Mouse (Mus musculus) liver, adult 2 months (tissue): ENCODE measurements around the gene Pik3r3.

Experiments
- CTCF ChIP-seq: fragments of 200-500 bp; IDR thresholded peaks from 2 replicates; pipeline ENCODE4 v1.5.1; 2011; ENCODE audit warnings: low read depth, low read length, control low read depth
- POLR2A ChIP-seq: fragments of 200-500 bp; IDR thresholded peaks from 2 replicates; pipeline ENCODE4 v1.6.1; 2011; ENCODE audit warnings: low read length, control low read depth; ENCODE audit not compliant: insufficient read depth; ENCODE audit errors: extremely low read depth

DNA sequence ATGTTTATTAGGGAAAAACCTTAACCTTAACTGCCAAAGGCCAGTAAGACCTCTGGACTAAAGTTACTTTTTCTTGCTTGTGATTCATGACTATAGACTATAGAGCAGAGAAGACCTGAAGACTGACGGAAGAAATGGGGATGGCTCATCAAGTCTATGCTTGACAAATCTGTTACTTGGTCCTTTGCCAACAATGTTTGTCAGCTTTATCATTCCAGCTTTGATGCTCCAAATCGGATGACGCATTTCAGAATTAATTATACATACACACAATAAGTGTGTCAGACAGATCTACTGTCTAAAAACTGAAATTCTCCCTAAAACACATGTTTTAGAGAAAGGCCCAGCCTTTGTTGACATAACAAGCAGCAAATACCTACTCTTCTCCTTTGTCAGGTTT lies 107.8 kb downstream of the Pik3r3 start:
- TF ChIP-seq CTCF: no peak
- no peak for TF ChIP-seq POLR2A
